Mouse (Mus musculus): ENCODE data around the gene Dhrs4. TPM values are rescaled to one million over a fixed set of nuclear protein-coding genes. Genes with fewer than 3 reads are reported as not detected.

Dhrs4 gene
- total RNA-seq (2022), result 100 to 1,000 TPM; 132 to 160 (median 146) TPM

DNA sequence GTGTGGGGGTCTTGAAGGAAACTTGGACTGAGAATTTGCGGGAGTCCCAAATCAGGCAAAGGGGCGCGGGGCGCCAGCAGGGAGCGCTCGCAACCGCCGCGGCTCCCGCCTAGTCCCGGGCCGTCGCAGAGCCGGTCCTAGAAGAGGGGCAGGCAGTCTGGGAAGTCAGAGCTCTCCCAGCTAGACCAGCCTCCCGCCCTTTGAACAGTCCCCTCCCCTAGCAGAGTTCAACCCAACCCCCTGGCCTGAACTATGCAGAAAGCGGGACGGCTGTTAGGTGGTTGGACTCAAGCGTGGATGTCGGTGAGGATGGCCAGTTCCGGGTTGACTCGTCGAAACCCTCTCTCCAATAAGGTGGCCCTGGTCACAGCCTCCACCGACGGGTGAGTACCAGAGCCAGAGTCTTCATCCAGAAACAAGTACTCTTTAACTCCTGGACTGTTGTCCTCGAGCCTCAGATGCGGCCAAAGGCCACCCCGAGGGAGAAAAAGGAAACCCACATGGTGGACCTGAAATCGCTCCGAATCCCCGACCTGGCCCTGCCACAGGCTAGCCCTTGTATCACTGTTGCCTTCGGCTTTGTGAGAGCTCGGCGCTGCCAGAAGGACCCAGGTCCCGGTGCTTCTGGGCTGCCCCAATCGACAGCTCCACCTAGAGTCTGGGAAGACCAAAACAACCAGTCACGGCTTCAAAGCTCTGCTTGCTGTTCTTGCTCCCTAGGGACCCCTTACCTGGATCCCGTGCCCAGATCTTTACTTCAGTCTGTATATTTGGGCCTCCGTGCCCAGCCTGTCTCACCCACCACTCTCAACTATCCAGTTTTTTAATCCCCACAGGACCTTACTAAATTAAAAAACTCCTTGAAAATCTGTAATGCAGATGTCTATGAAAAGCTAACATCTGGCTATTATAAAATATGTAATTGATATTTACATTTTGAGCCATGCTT, at the start of gene Dhrs4:
Gene Dhrs4, plus strand, starts transcription at position 108 of the 949 bp plus-strand sequence.
- DNase-seq (ENCODE audit: low spot score), result peak; percentile 82

GRCm38 (mm10) chr14:55430255-55430654, 48.3 kb upstream of the Dhrs4 start:
- DNase-seq (ENCODE audit: low spot score), result no peak

DNA sequence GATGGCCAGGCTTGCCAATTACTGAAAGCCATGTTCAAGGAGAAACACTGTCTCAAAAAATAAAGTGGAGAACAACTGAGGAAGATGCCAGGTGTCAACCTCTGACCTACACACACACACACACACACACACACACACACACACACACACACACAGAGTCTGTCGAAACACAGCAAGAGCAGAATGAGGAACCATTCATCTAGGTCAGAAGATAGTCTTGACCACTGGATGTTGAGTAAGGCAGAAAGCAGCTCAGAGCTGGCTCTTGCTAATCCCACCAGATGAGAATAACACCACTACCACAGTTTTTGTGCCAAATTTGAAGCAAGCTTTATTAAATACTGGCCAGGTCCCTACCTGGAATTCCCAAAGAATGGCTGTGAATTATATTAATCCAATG, 45.5 kb upstream of the Dhrs4 start:
- no peak for DNase-seq (ENCODE audit: low spot score)

DNA sequence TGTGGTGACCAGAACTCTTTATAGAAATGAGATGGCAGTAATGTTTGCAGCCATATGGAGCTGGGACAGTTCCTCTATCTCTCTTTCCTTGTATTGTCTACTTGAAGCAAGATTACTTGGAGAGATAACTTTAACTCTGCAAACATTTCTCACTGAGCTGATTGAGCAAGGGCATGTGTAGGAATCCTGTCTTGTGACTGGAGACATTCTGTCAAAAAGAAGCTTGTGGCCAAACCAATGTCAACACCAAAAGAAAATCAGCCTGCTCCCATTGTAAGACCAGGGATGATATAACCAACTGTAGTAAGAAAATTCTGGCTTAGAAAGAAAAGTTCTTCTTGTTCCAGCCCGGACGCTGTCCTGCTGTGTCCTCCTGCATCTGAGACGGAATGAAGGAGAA, 43.7 kb upstream of the Dhrs4 start:
- no peak for DNase-seq (ENCODE audit: low spot score)

- no peak for DNase-seq (ENCODE audit: low spot score)
Observed at GRCm38 (mm10) chr14:55437118-55437517, 41.4 kb upstream of the Dhrs4 start.

DNA sequence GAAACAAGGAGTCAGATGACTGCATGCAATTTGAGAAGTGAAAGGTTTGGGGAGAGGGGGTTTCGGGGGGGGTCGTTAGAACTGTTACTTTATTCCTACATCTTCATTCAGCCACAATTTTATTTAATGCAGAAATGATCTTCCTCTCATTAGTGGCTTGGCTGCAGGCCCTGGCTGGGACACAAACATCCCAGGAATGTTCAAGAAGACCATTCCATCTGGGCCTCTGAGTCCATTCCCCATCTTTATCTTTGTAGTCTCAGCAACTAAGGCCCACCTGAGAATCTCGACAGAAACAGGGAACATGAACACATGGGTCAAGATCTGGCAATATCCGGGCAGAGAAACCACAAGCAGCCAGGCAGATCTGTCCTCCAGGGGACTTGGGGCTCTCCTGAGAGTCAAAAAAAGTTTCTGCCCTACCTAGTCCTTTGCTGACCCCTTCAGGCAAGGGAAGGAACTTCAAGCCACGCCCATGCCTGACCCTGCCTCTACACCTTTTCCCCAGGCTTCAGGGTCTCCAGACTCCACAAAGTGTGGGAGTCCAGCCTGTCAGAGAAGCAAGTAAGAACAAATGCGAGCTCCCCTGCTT, 40.3 kb upstream of the Dhrs4 start:
- DNase-seq (ENCODE audit: low spot score), result peak; percentile 42

DNA sequence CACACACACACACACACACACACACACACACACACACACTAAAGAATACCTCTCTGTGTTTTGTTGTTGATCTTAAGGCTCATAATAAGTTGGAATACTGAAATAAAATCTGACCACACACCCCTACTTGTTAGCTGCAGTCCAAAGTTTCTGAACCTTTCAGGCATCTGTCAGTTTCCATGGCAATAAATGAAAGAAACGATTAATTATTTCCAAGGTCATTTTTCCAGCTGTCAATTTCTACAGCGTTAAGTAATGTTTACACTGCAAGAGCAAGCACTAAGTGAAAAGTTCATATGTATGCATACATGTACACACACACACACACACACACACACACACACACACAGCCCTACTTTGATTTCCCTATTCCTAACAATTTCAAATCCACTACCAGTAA, 20.9 kb upstream of the Dhrs4 start:
- no peak for DNase-seq (ENCODE audit: low spot score)

DNA sequence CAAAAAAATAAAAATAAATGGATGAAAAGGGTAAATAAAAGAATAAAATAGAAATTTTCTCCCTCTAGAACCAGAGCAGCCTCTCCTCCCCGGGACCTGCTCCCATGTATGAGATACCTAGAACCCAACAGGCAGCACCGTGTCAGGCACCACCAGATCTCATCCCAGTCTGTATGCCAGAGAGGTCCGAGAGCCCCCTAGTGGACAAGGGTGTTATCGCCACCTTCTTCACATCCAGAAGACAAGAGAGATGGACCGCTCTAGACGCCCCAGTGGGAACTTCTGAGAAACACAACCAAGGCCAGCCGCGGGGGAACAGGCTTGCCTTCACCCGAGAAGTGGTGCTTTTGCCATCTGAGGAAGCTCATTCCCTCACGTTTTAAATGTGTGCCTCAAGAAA, 20.3 kb upstream of the Dhrs4 start:
- DNase-seq (ENCODE audit: low spot score), result peak; percentile 58

DNA sequence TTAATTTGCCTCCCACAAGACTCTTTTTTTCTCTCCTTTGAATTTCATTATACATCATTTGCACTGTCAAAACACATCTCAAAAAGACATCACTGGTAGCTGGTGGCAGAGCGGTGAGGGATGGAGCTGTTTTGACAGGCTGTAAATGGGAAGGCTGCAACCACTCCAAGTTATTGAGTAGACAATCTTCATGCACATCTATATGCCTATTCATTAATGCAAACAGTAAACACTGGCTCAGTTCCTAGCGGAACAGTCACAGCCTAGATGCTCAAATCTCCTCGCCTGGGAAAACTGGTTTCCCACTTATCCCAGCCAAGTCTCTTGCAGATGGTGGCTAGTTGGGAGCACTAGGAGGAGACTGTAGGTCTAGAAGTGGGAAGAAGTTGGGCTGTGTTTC, 19.8 kb upstream of the Dhrs4 start:
- DNase-seq (ENCODE audit: low spot score), result no peak

DNA sequence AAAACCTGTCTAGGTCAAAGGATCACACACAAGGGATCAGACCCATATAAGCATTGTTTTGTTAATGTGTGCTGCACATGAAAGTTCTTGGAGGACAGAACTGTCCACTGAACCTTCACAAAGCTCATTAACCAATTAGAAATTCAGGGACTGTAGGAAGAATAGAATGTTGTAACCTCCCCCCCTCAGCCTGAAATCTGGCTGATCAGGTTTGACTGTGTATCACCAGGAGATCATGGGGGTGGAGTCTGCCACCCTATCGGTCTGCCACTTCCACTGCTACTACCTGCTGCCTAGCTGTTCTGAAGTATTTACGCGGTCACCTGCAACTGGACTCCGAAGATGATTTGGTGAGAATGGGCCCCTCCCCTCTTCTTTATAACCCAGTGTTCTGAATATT, 18.8 kb upstream of the Dhrs4 start:
- no peak for DNase-seq (ENCODE audit: low spot score)

GRCm38 (mm10) chr14:55460297-55460696, 18.3 kb upstream of the Dhrs4 start:
- DNase-seq (ENCODE audit: low spot score), result no peak

GRCm38 (mm10) chr14:55461757-55462156, 16.8 kb upstream of the Dhrs4 start:
- DNase-seq (ENCODE audit: low spot score), result no peak

DNA sequence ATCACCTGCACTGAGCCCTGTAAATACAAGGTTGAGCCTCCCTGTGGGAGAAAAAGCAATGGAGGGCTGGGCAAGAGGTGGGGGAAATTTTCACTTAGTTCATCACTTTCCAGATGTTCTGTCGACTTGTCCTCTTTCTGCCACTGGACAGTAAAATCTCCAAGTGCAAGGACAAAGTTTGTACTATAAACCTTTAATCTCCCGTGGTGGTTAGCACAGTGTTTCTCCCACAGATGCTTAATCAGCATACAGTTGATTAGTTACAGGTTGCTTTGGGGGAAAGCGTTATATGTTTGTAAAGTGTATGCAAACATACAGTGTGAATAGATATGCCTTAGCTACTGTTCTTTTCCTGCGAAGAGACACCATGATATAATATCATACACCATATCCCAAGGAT, 12.1 kb upstream of the Dhrs4 start:
- no peak for DNase-seq (ENCODE audit: low spot score)

- no peak for DNase-seq (ENCODE audit: low spot score)
Observed at GRCm38 (mm10) chr14:55467108-55467507, 11.4 kb upstream of the Dhrs4 start.

GRCm38 (mm10) chr14:55468301-55468741, 10.2 kb upstream of the Dhrs4 start:
- peak; percentile 27 for DNase-seq (ENCODE audit: low spot score)

GRCm38 (mm10) chr14:55469041-55469440, 9.5 kb upstream of the Dhrs4 start:
- no peak for DNase-seq (ENCODE audit: low spot score)

DNA sequence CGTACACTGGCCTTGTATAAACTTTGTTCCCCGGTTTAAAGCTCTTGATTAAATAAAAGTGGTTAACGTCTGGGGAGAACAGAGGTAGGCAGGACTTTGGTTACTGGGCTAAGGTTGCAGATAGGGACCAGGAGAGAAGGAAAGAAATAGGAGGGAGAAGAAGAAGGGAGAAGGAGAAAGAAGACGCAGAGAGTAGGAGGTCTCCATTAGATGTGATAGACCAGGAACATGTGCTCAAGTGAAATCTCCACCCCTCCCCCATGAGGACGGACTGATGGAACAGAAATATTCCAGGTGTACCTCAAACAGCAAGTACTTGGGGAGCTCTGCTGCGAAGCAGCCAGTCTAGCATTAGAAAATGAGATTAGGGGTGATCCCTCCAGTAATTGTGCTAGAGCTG, 8.7 kb upstream of the Dhrs4 start:
- DNase-seq (ENCODE audit: low spot score), result no peak

GRCm38 (mm10) chr14:55470806-55471205, 7.8 kb upstream of the Dhrs4 start:
- DNase-seq (ENCODE audit: low spot score), result no peak

DNA sequence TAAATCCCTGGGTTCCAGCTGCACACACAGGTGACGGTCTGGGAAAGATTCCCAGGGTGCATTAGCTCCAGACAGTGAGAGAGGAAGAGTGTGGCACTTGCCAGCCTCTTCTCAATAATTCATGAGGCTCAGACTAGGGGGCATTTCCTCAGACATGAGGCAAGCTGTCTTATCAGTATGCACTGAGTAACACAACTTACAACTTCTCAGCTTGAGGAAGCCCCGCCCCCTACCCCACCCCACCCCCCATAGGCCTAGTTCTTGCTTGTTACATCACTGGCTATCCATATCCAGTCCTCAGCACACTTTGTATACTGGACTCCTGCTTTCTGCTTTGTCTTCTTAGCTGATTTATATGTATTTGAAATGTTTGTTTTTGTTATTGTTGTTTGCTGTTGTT, 2.9 kb upstream of the Dhrs4 start:
- no peak for DNase-seq (ENCODE audit: low spot score)

DNA sequence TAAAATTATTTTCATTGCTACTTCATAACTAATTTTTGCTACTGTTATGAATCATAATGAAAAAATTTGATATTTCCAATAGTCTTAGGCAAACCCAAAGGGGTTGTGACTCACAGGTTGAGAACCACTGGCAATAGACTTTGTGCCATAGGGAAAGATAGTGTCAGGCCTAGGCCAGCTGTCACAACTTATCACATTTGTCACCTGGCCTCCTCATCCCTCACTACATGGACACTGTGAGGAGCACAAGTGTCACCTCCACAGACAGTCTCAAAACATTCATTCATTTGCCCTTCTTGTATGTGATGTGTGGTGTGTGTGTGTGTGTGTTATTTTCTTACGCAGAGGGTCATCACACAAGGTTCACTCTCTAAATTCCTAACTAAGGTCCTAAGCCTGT, 1.1 kb upstream of the Dhrs4 start:
- DNase-seq (ENCODE audit: low spot score), result no peak

- no peak for DNase-seq (ENCODE audit: low spot score)
Observed at GRCm38 (mm10) chr14:55477829-55478228, 729 bp upstream of the Dhrs4 start.

DNA sequence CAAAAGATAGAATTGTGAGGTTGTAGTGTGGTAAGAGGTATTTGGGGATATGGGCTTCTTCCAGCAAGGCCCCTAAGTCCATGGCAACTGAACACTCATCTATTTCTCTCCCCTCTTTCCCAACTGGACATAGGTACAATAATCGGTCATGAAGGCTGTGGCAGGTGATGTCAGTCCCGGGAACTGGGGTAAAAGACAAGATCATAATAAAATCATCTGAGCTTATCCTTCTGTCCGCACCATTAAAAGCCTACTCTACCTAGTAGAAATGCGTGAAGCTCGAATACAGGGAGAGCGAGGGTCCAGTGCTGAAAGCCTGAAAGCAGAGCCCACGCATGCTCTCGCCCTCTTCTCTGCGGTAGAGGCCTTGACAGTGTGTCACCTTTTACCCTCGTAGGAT, 1.1 kb downstream of the Dhrs4 start:
- no peak for DNase-seq (ENCODE audit: low spot score)

- no peak for DNase-seq (ENCODE audit: low spot score)
Observed at GRCm38 (mm10) chr14:55484430-55485085, 6.0 kb downstream of the Dhrs4 start.

Data from heart, adult 8-10 months (tissue).